Mouse (Mus musculus) CH12.LX (cell line): ENCODE results near the gene Scamp1. TPM values are rescaled to one million over a fixed set of nuclear protein-coding genes. Genes with fewer than 3 reads are reported as not detected.

Source experiments
- DNase-seq: peaks from one replicate; pipeline ENCODE4 v3.0.0-alpha.2; 2013; ENCODE audit errors: extremely low read depth
- H3K27ac ChIP-seq: 2 replicates; pipeline ENCODE4 v1.5.1; 2012; ENCODE audit warnings: low read depth, mild to moderate bottlenecking, control low read depth, moderate library complexity; ENCODE audit not compliant: insufficient read depth
- H3K27me3 ChIP-seq: replicated peaks from 2 replicates; pipeline ENCODE3; 2012; ENCODE audit warnings: inconsistent platforms
- H3K36me3 ChIP-seq, 2 experiments: replicated peaks in 1 of 2; 2 replicates each; pipeline versions ENCODE3 to v1.6.1; 2012; ENCODE audit warnings: inconsistent platforms in 1 of 2, low read length in 1 of 2, mild to moderate bottlenecking in 1 of 2, mixed read lengths in 1 of 2, moderate library complexity in 1 of 2; ENCODE audit not compliant: control insufficient read depth in 1 of 2, insufficient read depth in 1 of 2
- H3K4me1 ChIP-seq, 2 experiments: 2 replicates each; pipeline ENCODE4 v1.6.1; 2012; ENCODE audit warnings: inconsistent platforms in 1 of 2, moderate library complexity in 1 of 2; ENCODE audit not compliant: insufficient read depth in 2 of 2, control insufficient read depth in 1 of 2
- H3K4me2 ChIP-seq: 2 replicates; pipeline ENCODE4 v1.6.1; 2012; ENCODE audit warnings: low read depth, mild to moderate bottlenecking, control low read depth; ENCODE audit not compliant: poor library complexity, insufficient read depth, severe bottlenecking
- H3K4me3 ChIP-seq, 3 experiments: fragments of 150-350 bp in 1 of 3; sonication (generic) in 1 of 3; replicated peaks in 1 of 3; 2 replicates each; pipeline versions ENCODE3 to v1.5.1; 2011 to 2012; ENCODE audit warnings: low read depth in 2 of 3, low read length in 2 of 3, mild to moderate bottlenecking in 2 of 3, moderate library complexity in 2 of 3, control low read depth in 1 of 3, improper control_type of control experiment in 1 of 3, inconsistent platforms in 1 of 3, mixed read lengths in 1 of 3; ENCODE audit not compliant: poor library complexity in 1 of 3
- H3K79me2 ChIP-seq: replicated peaks from 2 replicates; pipeline ENCODE4 v1.6.1; 2012; ENCODE audit warnings: mild to moderate bottlenecking, moderate library complexity; ENCODE audit not compliant: control insufficient read depth, poor library complexity, insufficient read depth, severe bottlenecking; ENCODE audit errors: extremely low read depth
- H3K9ac ChIP-seq: 2 replicates; pipeline ENCODE4 v1.6.1; 2012; ENCODE audit warnings: low read depth, mild to moderate bottlenecking, control low read depth, moderate library complexity; ENCODE audit not compliant: insufficient read depth
- H3K9me3 ChIP-seq: replicated peaks from 2 replicates; pipeline ENCODE3; 2012; ENCODE audit warnings: low read length, inconsistent platforms, mixed read lengths
- CHD1 ChIP-seq: IDR thresholded peaks from 2 replicates; pipeline ENCODE4 v1.6.1; 2012; ENCODE audit warnings: low read depth, low read length, improper control_type of control experiment, inconsistent platforms
- E2F4 ChIP-seq: IDR thresholded peaks from 2 replicates; pipeline ENCODE4 v1.6.1; 2011; ENCODE audit warnings: low read depth, low read length, improper control_type of control experiment; ENCODE audit not compliant: insufficient replicate concordance
- ETS1 ChIP-seq: conservative IDR thresholded peaks from 2 replicates; pipeline ENCODE4 v1.6.1; 2012; ENCODE audit warnings: low read depth, mild to moderate bottlenecking, inconsistent platforms, low read length, improper control_type of control experiment, moderate library complexity
- GABPA ChIP-seq: IDR thresholded peaks from 2 replicates; pipeline ENCODE4 v1.6.1; 2012; ENCODE audit warnings: low read depth, low read length, improper control_type of control experiment, inconsistent platforms; ENCODE audit not compliant: insufficient replicate concordance
- IRF4 ChIP-seq: IDR thresholded peaks from 2 replicates; pipeline ENCODE4 v1.6.1; 2014; ENCODE audit warnings: low read depth, mild to moderate bottlenecking, inconsistent platforms, low read length, improper control_type of control experiment
- JUND ChIP-seq: conservative IDR thresholded peaks from 2 replicates; pipeline ENCODE4 v1.6.1; 2011; ENCODE audit warnings: low read depth, low read length, improper control_type of control experiment
- MAFK ChIP-seq: IDR thresholded peaks from 2 replicates; pipeline ENCODE4 v1.6.1; 2011; ENCODE audit warnings: low read length, improper control_type of control experiment; ENCODE audit not compliant: insufficient replicate concordance
- MAZ ChIP-seq: IDR thresholded peaks from 2 replicates; pipeline ENCODE4 v1.6.1; 2012; ENCODE audit warnings: low read depth, mild to moderate bottlenecking, inconsistent platforms, low read length, improper control_type of control experiment, moderate library complexity
- MEF2A ChIP-seq: IDR thresholded peaks from 2 replicates; pipeline ENCODE4 v1.6.1; 2014; ENCODE audit warnings: low read depth, mild to moderate bottlenecking, inconsistent platforms, low read length, improper control_type of control experiment, borderline replicate concordance
- MYC ChIP-seq: IDR thresholded peaks from 2 replicates; pipeline ENCODE4 v1.6.1; 2011; ENCODE audit warnings: low read depth, mild to moderate bottlenecking, improper control_type of control experiment, low read length
- NELFE ChIP-seq: IDR thresholded peaks from 2 replicates; pipeline ENCODE4 v1.6.1; 2011; ENCODE audit warnings: low read depth, low read length, improper control_type of control experiment
- NRF1 ChIP-seq: IDR thresholded peaks from 2 replicates; pipeline ENCODE4 v1.6.1; 2014; ENCODE audit warnings: low read depth, mild to moderate bottlenecking, inconsistent platforms, low read length, improper control_type of control experiment, moderate library complexity
- PAX5 ChIP-seq: IDR thresholded peaks from 2 replicates; pipeline ENCODE4 v1.6.1; 2012; ENCODE audit warnings: low read length, inconsistent platforms, mixed read lengths
- POLR2A ChIP-seq: IDR thresholded peaks from 2 replicates; pipeline ENCODE4 v1.6.1; 2011; ENCODE audit warnings: low read depth, mild to moderate bottlenecking, improper control_type of control experiment, low read length
- SIN3A ChIP-seq: IDR thresholded peaks from 2 replicates; pipeline ENCODE4 v1.6.1; 2012; ENCODE audit warnings: low read length, improper control_type of control experiment, inconsistent platforms
- SMC3 ChIP-seq: IDR thresholded peaks from 2 replicates; pipeline ENCODE4 v1.6.1; 2011; ENCODE audit warnings: low read depth, low read length, improper control_type of control experiment
- TBP ChIP-seq: conservative IDR thresholded peaks from 2 replicates; pipeline ENCODE4 v1.6.1; 2011; ENCODE audit warnings: low read depth, low read length, improper control_type of control experiment
- TCF12 ChIP-seq: IDR thresholded peaks from 2 replicates; pipeline ENCODE4 v1.6.1; 2014; ENCODE audit warnings: low read depth, mild to moderate bottlenecking, inconsistent platforms, low read length, improper control_type of control experiment
- USF2 ChIP-seq: conservative IDR thresholded peaks from 2 replicates; pipeline ENCODE4 v1.6.1; 2011; ENCODE audit warnings: low read depth, low read length, improper control_type of control experiment
- ZKSCAN1 ChIP-seq: IDR thresholded peaks from 2 replicates; pipeline ENCODE4 v1.6.1; 2012; ENCODE audit warnings: low read depth, inconsistent platforms, low read length, improper control_type of control experiment, borderline replicate concordance
- ZNF384 ChIP-seq: IDR thresholded peaks from 2 replicates; pipeline ENCODE4 v1.6.1; 2012; ENCODE audit warnings: low read depth, low read length, improper control_type of control experiment, inconsistent platforms
- dilution Hi-C: fragments of 300-500 bp; cut with MboI; formaldehyde crosslinking; loops from 2 replicates; pipeline ENCODE4 v1.14.3; 2020; ENCODE audit warnings: low sequenced_read_pairs; ENCODE audit not compliant: extremely low pct_unique_long_range_greater_than_20kb, extremely low pct_ligation_motif_present
- in situ Hi-C: fragments of 300-500 bp; cut with MboI; formaldehyde crosslinking; loops from 3 replicates; pipeline ENCODE4 v1.14.3; 2019; ENCODE audit warnings: low sequenced_read_pairs, low pct_ligation_motif_present, low pct_unique_long_range_greater_than_20kb, mixed read lengths
- polyA plus RNA-seq: library from polyadenylated mRNA; unstranded; fragments of >175 nt; gene quantifications from 2 replicates; pipeline ENCODE4 v1.2.1, GENCODE M21; 2012; ENCODE audit warnings: low read depth; ENCODE audit not compliant: insufficient read length
- total RNA-seq, 2 experiments: library from RNA; depleted of rRNA; stranded (reverse); fragments of 300-350 nt in 1 of 2; fragments of >200 nt in 1 of 2; gene quantifications; 2 replicates each; pipeline ENCODE4 v1.2.3; 2012 to 2014

Gene Scamp1
- total and polyA plus RNA-seq, 3 experiments = not detected

DNA sequence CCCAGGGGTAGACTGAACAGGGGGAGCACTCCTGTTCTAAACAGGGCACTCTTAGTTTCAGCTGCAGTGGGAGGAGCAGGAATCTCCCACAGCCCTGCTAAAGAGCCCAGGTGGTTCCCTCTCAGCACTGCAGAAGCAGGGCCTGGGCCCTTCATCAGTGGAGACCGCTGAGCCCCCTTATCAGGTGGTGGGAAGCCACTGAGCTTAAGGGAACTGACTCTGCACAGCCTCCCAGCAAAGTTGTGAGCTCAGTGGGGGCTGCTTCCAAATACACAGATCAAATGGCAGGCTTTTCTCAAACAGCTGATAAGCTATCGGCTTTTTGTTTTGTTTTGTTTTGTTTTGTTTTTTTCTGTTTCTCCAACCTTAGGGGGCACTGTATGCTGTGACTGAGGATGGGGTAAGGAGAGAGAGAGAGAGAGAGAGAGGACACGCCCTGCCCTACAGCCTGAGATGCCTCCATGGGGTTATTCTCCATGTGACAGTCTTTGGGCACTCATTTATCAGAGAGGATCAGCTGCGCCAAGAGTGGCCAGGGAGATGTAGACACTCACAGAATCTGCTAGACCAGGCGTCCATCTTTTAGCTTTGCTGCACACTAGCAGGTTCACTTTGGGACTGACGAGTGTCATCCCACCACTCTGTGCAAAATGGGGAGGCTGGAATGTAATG is 110.1 kb downstream of the Scamp1 start:
- H3K9me3 ChIP-seq = no peaks in the 10 kb centered on the region
- H3K79me2 ChIP-seq = no peaks in the 10 kb centered on the region
- no peaks in the 10 kb centered on the region for H3K36me3 ChIP-seq
- in situ Hi-C loops = no loop called here
- TF ChIP-seq SMC3 (no peak), NRF1 (no peak), PAX5 (no peak), CHD1 (no peak), NELFE (no peak), IRF4 (no peak), TBP (no peak), MYC (no peak), GABPA (no peak), POLR2A (no peak)
- H3K4me1 ChIP-seq = no peaks in the 10 kb centered on the region
- no peak for DNase-seq
- no peak overlapping the region for H3K9ac ChIP-seq
- H3K27ac ChIP-seq = no peak overlapping the region
- no peak overlapping the region for H3K4me2 ChIP-seq
- H3K27me3 ChIP-seq = no peaks in the 10 kb centered on the region
- H3K4me3 ChIP-seq = no peak overlapping the region
- dilution Hi-C loops = no loop called here

DNA sequence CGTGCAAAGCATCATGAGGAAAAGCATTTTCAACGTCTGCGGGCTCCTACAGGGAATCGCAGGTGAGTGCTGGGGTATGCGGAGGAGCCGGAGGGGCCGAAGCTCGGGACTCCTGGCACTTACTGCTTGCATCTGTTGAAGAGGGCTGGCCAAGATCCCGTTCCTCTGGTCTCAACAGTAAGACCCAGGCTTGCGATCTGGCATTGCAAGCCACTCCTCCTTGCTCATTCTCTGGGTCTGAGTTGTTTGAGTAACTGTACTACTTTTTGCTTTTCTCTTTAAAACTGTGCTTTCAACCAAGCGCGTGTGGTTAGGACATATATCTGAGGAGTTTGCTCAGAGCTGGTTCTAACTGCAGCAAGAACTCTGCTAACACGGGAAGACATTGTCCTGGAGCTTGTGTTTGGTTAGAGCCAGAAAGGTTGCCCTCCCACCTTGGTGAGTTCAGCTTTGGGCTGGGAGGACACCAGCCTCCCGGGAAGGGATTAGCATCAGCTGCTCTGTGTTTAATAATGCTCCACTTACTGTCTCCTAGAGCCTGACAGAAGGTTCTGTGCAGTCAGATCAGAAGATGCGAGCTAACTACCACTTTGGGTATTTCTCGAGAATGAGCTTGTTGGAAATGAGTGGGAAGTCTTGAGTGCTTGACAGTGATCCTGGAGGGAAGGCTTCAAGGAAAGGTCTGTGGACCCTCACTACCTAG is 110.9 kb downstream of the Scamp1 start:
- TF ChIP-seq IRF4 = no peak
- dilution Hi-C loops (no loop called here), in situ Hi-C loops (no loop called here)
- Histone ChIP-seq H3K27me3 (no peaks in the 10 kb centered on the region), H3K9ac (no peak overlapping the region), H3K27ac (no peak overlapping the region), H3K9me3 (no peaks in the 10 kb centered on the region), H3K36me3 (no peaks in the 10 kb centered on the region), H3K4me1 (no peaks in the 10 kb centered on the region), H3K79me2 (no peaks in the 10 kb centered on the region), H3K4me3 (no peak overlapping the region), H3K4me2 (no peak overlapping the region)
- DNase-seq = no peak

DNA sequence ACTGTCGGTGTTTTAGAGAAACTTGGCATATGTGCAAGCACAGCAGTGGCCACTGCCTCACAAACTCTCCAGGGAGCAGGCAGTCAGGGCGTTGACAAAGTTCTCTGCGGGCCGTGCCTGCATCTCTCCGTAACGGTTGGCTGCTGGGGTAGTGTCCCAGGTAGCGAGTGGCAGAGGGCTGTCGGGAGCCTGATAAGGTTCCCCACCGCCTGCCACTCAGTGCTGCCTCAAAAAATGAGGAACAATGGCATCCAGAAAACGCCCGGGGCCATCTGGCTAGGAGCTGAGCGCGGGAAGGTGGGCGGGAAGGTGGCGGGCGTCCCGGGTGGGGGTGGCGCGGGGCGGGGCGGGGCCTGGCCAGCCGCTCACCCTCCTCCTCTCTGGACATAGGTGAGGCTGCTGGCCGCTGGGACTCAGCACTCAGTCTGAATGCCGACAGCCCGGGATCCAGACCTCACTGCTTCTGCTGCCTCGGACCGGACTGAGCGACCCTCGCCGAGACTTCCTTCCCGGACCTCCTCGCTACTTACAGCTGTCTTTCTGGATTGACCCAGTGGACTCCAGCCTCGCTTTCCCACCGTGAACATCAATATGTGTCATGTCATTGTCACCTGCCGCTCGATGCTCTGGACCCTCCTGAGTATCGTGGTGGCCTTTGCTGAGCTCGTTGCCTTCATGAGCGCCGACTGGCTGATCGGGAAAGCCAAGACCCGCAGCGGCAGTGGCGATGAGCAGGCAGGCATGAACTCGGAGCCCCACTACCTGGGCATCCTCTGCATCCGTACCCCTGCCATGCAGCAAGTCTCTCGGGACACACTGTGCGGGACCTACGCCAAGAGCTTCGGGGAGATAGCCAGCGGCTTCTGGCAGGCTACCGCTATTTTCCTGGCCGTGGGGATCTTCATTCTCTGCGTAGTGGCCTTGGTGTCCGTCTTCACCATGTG is 111.8 kb downstream of the Scamp1 start:
- no peaks in the 10 kb centered on the region for H3K79me2 ChIP-seq
- no peaks in the 10 kb centered on the region for H3K4me1 ChIP-seq
- H3K9me3 ChIP-seq = no peaks in the 10 kb centered on the region
- no peaks in the 10 kb centered on the region for H3K36me3 ChIP-seq
- no peak overlapping the region for H3K4me3 ChIP-seq
- no peak overlapping the region for H3K27ac ChIP-seq
- TF ChIP-seq MEF2A (no peak), PAX5 (no peak), NELFE (no peak), TBP (no peak), IRF4 (no peak), MAFK (no peak), ZKSCAN1 (no peak), ZNF384 (no peak), SIN3A (no peak), E2F4 (no peak), JUND (no peak), NRF1 (no peak), ETS1 (no peak), USF2 (no peak), MAZ (no peak), TCF12 (no peak)
- TF ChIP-seq, all 38 proteins: peak for 0
- H3K9ac ChIP-seq = no peak overlapping the region
- no peaks in the 10 kb centered on the region for H3K27me3 ChIP-seq
- H3K4me2 ChIP-seq = no peak overlapping the region
- no peak for DNase-seq
- dilution Hi-C loops (no loop called here), in situ Hi-C loops (no loop called here)
